Mouse (Mus musculus) bone marrow, adult 2 months (tissue): ENCODE results near the gene Ube2q2.

Experiments used
- CTCF ChIP-seq: fragments of 200-500 bp; IDR thresholded peaks from 2 replicates; pipeline ENCODE4 v1.5.1; 2011; ENCODE audit warnings: low read length, control low read depth; ENCODE audit not compliant: control insufficient read depth, insufficient read depth
- POLR2A ChIP-seq: fragments of 200-500 bp; IDR thresholded peaks from 2 replicates; pipeline ENCODE4 v1.6.1; 2011; ENCODE audit warnings: low read depth, mild to moderate bottlenecking, control low read depth, low read length, borderline replicate concordance; ENCODE audit not compliant: control insufficient read depth

- no peak for TF ChIP-seq POLR2A
- TF ChIP-seq CTCF, result no peak
Measured at GRCm38 (mm10) chr9:55250595-55251247, 102.1 kb downstream of the Ube2q2 start.
